Mouse (Mus musculus) mammary gland, adult 2 months (tissue): ENCODE data around the gene Gm28557. TPM values are rescaled to one million over a fixed set of nuclear protein-coding genes. Genes with fewer than 3 reads are reported as not detected.

Experiments used
- polyA plus RNA-seq: library from polyadenylated mRNA; depleted of rRNA; stranded (reverse); fragments of >200 nt; gene quantifications from 2 replicates; pipeline ENCODE4 v1.2.3, GENCODE M21; 2012; ENCODE audit warnings: low replicate concordance; rRNA removed

The Gm28557 gene
- 1.5 and 4.0 TPM in 2 replicates for polyA plus RNA-seq

GRCm38 (mm10) chr13:67108194-67108820 lies at the start of gene Gm28557:
TSS of gene Gm28557 (minus strand) at chr13:67108604.

GRCm38 (mm10) chr13:67121360-67121759 lies 13.0 kb upstream of the Gm28557 start, which contains the start of gene Zfp759:
TSS of gene Zfp759 (plus strand) at chr13:67121660.

GRCm38 (mm10) chr13:67116163-67116562 lies 7.8 kb upstream of the Gm28557 start, which contains the start of gene Rslcan18:
TSS of gene Rslcan18 (minus strand) at chr13:67116263.

GRCm38 (mm10) chr13:67097876-67098275 lies 10.5 kb downstream of the Gm28557 start, which contains the start of gene Zfp708:
TSS of gene Zfp708 (minus strand) at chr13:67097976.

GRCm38 (mm10) chr13:67060786-67061358 lies 47.5 kb downstream of the Gm28557 start, which contains the start of gene Zfp712:
TSS of gene Zfp712 (minus strand) at chr13:67061170.

Other genes starting within 250 kb of the Gm28557 start
- 0.20 and 0.96 TPM in 2 replicates for gene Gm10767, start 203.7 kb downstream of the Gm28557 start, polyA plus RNA-seq
- 0.12 and 0.20 TPM in 2 replicates for gene Zfp712, start 47.4 kb downstream of the Gm28557 start, polyA plus RNA-seq
- gene Zfp708, start 10.6 kb downstream of the Gm28557 start, polyA plus RNA-seq = 0.05 and 0.17 TPM in 2 replicates
- gene Rslcan18, start 7.7 kb upstream of the Gm28557 start, polyA plus RNA-seq = 0.11 and 0.14 TPM in 2 replicates
- gene Zfp759, start 13.1 kb upstream of the Gm28557 start, polyA plus RNA-seq = 0.13 and 0.37 TPM in 2 replicates
- gene Rsl1, start 64.6 kb upstream of the Gm28557 start, polyA plus RNA-seq = 2.2 and 5.0 TPM in 2 replicates
- gene Zfp455, start 85.9 kb upstream of the Gm28557 start, polyA plus RNA-seq = 0.16 and 0.57 TPM in 2 replicates
- gene Zfp458, start 169.9 kb upstream of the Gm28557 start, polyA plus RNA-seq = 0.30 and 0.60 TPM in 2 replicates
- 1.1 and 2.2 TPM in 2 replicates for gene Zfp457, start 197.9 kb upstream of the Gm28557 start, polyA plus RNA-seq
- 0.55 and 1.7 TPM in 2 replicates for gene Zfp595, start 224.0 kb upstream of the Gm28557 start, polyA plus RNA-seq